Mouse (Mus musculus) adrenal gland, adult 18-20 months (tissue): ENCODE results near the gene Nfe2l2. TPM values are rescaled to one million over a fixed set of nuclear protein-coding genes. Genes with fewer than 3 reads are reported as not detected.
A peak's percentile ranks its signal among the peaks of the same experiment; 100 is the strongest.
"Not testable (repeated sequence)": the region's sequence is repeated elsewhere in the genome, so short reads cannot be mapped to it uniquely, and the experiment has no call there.

Experiments used
- DNase-seq, 2 experiments: peaks; one replicate each; pipeline ENCODE4 v3.0.0; 2021 to 2022; ENCODE audit warnings: low spot score in 2 of 2
- total RNA-seq, 2 experiments: library from RNA; stranded (reverse); gene quantifications; 1 replicate in 1 of 2; 2 replicates in 1 of 2; pipeline ENCODE4 v1.2.3; 2021

Gene Nfe2l2
- total RNA-seq, 2 experiments from 2014 or later = 102 to 116 TPM

DNA sequence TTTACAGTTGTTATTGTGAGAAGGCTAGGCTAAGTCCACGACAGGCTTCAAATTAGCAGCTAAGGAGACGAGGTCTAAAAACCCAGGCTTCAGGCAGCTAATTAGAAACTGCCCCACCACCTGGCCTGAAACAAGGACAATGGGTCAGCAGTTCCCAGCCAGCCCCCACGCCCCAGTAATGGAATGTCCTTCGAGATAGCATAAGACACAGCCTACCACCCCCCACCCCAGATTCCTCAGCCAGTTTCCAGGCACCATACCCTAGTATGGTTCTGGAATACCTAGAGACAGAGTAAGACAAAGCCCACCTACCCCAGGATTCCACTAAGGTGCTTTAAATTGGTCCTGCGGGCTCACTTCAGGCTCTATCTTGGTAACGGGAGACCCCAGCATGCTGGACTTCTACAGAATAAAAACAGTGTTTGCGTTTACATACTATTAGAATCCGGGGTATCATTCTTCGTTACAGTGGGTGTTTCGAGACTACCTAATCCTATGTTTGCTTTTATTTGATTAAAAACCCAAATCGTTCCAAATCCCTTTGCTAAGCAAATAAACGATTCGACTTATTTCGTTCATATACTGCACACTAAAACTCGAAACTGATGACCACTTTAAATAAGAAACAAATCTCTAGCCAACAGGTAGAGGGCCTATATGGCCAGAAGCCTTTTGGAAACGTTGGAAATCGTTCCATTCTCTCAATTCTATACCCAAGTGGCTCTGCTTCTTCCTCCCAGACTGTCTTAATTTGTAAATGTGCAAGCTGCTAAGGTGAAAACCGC is 46.3 kb downstream of the Nfe2l2 start:
- no peak for DNase-seq

GRCm38 (mm10) chr2:75656924-75657323 is 47.5 kb downstream of the Nfe2l2 start:
- DNase-seq = no peak

GRCm38 (mm10) chr2:75654679-75655078 is 49.8 kb downstream of the Nfe2l2 start:
- DNase-seq = no peak

DNA sequence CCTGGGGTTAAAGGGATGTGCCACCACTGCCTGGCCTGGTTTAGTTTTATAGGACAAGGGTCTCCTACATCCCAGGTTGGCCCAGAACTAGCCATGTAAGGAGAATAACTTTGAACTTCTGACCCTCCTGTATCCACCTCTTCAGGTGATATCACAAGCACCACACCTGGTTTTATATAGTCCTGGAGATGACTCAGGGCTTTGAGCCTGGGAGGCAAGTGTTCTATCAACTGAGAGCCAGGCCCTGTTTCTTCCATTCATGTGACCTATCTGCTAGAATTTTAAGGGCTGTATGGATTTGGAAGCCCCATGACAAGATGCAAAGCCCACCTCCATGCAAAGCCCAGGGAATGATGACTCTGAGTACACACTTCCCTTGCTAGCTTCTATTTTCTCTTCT is 51.3 kb downstream of the Nfe2l2 start:
- DNase-seq = no peak

DNA sequence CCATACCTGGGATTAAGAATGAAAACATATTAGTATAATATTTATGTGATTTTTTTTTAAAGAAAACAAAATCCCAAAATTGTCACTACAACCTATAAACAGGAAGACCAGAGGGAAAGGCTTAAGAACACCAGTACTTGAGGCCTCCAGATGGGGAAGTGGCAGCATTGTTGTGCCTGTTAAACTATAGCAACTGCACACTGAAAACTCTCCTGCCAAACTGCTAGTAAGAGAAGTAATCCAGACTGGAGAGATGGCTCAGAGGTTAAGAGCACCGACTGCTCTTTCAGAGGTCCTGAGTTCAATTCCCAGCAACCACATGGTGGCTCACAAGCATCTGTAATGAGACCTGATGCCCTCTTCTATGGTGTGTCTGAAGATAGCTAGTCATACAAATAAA is 54.0 kb downstream of the Nfe2l2 start:
- no peak for DNase-seq

DNA sequence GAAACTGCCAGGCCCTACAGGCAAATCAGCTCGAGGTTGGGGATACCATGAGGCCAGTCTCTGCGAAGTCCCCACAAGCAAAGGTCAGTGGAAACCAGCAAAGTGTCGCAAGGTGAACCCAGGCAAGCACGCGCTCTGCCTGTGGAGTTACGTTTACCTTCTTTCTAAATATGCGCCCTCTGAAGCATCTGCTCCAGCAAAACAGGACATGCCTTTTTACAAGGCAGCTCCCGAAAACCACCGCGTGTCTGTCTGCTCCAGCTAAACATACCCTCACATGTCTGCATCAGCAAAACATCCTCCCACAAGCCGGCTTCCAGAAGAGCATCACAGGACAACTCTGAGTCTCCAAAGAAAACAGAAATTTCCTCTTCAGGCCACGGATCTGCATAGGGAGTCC is 59.2 kb downstream of the Nfe2l2 start:
- no peak for DNase-seq

DNA sequence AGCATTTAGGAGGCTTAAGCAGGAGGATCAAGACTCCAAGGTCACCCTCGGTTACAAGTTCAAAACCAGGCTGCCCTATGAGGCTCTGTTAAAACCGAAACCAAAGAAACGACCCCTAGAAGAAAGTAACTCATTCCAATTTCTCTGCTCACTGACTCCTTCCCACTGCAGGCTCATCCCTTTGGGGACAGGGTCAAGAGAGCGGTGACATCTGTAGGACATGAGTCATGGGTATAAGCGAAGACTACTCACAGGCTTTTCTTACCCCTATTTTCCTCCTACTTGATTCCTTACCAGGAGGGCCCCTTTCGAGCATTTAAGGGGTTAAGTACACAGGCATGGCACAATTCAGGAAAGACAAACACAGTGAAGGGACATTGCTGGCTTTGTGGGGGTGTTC is 60.5 kb downstream of the Nfe2l2 start:
- no peak for DNase-seq

DNA sequence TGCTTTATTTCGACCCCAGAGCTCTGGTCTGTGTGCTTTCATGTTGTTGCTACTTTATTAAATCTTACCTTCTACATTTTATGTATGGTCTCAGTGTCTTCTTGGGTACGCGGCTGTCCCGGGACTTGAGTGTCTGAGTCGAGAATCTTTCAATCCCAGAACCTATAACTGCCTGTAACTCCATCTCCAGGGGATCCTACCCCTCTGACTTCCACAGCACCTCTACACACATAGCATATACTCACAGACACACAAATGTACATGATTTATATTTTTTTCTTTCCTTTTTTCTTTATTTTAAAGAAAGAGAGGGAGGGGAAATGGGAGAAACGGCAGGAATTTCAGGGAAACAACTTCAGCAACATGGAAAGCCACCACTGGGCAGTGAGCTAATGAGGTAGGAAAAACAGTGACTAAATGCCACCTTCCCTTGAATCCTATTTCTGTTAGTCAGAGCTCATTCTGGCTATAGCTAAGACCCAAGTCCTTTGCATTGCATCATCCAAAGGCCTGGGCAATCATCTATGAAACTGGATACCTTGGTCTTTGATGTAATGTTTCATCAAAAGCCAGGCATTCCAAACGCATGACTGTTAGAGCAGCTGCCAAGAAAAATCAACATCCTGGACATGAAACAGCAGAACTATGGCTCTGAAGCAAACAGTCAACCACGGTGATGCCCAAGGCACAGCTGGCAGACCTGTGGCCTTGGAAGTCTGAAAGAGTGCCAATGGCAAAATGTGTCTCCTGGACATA is 61.5 kb downstream of the Nfe2l2 start:
- DNase-seq = peak in 1 of 2 experiments; percentile 42

GRCm38 (mm10) chr2:75642312-75642711 is 62.1 kb downstream of the Nfe2l2 start:
- DNase-seq = not testable (repeated sequence)

DNA sequence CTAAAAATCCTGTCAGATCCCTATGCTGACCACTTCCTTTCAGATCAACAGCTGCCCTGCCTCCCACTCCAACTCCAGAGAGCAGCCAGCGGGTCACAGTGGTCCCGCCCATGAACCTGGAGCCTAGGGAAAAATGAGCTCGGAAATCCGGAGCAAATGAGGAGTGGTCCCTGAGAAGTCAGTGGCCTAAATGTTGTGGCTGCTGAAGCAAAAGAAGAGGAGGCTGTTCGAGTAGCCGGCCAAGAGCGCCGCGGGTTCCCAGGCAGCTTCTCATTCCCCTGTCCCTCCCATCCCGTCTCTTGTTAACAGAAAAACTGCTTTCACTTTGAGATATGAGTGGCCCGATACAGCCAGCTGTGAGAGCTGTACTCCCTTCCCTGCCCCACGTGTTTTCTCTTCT is 64.9 kb downstream of the Nfe2l2 start:
- DNase-seq = not testable (repeated sequence)

DNA sequence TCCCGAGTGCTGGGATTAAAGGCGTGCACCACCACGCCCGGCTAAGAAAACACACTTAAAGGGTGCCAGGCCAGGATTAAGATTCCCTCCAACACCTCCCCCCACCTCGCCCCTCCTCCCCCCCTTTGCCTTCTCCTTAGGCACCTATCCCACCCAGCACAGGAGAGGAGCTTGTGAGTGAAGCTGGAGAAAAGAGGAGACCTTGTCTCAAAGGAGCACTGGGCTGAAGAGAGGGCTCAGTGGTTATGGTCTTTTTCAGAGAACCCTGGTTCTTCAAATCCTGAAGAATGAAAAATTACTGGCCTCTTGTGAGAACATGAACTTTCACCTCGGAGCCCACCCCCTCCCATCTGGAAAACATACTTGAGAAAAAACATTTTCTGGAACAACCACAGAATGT is 66.6 kb downstream of the Nfe2l2 start:
- not testable (repeated sequence) for DNase-seq

- no peak for DNase-seq
Observed at GRCm38 (mm10) chr2:75637361-75637760, 67.1 kb downstream of the Nfe2l2 start.

- not testable (repeated sequence) for DNase-seq
Observed at GRCm38 (mm10) chr2:75637055-75637304, 67.5 kb downstream of the Nfe2l2 start.

DNA sequence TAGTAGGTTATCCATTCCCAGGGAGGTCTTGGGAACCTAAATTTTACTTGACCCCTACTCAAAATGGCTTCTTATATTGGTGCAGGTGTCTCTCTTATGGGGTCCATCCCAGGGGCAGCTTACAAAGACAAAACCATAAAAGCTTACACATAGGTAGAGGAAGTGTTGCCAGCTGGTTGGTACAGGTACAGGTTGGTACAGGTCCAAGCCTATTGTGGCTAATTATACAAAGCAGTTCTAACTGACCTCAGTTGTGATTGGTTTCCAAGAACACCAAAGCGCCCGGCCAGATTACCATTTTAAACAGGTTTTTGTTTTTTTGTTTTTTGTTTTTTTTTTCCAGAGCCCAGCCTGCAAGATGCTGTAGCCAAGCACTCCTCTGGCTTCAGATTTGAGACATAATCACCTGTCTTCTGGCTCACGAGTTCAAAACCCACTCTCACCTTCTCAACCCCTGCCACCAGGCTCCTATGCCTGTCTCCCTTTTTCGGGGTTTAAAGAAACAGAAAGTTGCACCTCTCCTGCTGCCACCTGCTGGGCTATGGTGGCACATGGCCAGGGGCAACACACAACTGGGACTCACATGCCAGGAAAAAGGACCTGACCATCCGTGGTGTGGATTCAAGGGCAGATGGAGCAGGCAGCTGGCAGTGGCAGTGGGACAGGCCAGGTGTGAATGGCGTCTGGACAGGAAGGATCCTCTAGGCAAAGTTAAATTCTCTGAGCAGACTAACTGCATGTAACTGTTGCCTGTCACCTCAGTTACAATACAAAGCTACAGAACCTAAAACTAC is 68.0 kb downstream of the Nfe2l2 start:
- DNase-seq = peak; percentile 34 to 36

DNA sequence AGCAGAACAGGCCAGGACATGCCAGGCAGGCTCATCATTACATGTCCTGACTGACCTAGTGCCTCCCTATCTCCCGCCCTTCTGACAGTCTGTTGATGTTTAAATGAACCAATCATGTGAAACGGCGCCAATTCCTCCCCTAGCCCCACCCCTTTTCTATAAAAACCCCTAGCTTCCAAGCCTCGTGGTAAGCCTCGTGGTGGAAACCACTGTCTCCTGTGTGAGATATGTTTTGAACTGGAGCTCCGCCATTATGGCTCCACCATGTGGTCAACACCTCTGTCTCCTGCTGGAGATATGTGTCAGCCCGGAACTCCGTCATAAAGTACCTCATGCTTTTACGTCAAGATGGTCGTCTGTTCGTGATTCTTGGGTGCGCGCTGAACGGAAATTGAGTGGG is 70.0 kb downstream of the Nfe2l2 start:
- not testable (repeated sequence) for DNase-seq

GRCm38 (mm10) chr2:75633784-75634183 is 70.7 kb downstream of the Nfe2l2 start:
- DNase-seq = no peak

GRCm38 (mm10) chr2:75633381-75633780 is 71.1 kb downstream of the Nfe2l2 start:
- DNase-seq = no peak

GRCm38 (mm10) chr2:75632721-75633181 is 71.7 kb downstream of the Nfe2l2 start:
- DNase-seq = no peak

- DNase-seq = no peak
Observed at GRCm38 (mm10) chr2:75632043-75632442, 72.4 kb downstream of the Nfe2l2 start.

GRCm38 (mm10) chr2:75631421-75631820 is 73.0 kb downstream of the Nfe2l2 start:
- DNase-seq = no peak

- no peak for DNase-seq
Observed at GRCm38 (mm10) chr2:75628487-75628886, 76.0 kb downstream of the Nfe2l2 start.
